Mouse (Mus musculus) gastrocnemius, postnatal 10 days (tissue): ENCODE results near the gene D430019H16Rik. TPM values are rescaled to one million over a fixed set of nuclear protein-coding genes. Genes with fewer than 3 reads are reported as not detected.
A peak's percentile ranks its signal among the peaks of the same experiment; 100 is the strongest.

ENCODE experiments used
- DNase-seq: peaks from one replicate; pipeline ENCODE4 v3.0.0; 2021; ENCODE audit warnings: mixed read lengths
- long read RNA-seq, 2 experiments: library from polyadenylated mRNA; stranded (forward); transcript quantifications; one replicate each; pipeline ENCODE4 v2.0.0; 2021
- total RNA-seq, 2 experiments: library from RNA; stranded (reverse); gene quantifications; 2 replicates each; pipeline ENCODE4 v1.2.3; 2021

D430019H16Rik gene
- total RNA-seq: 1 to 10 TPM; 2.3 to 2.9 TPM
- long read RNA-seq, experiment 1, full-length matches to known transcripts: 1 of 1 reads
- long read RNA-seq, experiment 1, partial matches to known transcripts: 0 of 1 reads
- long read RNA-seq, experiment 1, other reads (novel, unspliced or antisense): 0 of 1 reads
- long read RNA-seq, experiment 2, partial matches to known transcripts: 0 of 1 reads
- long read RNA-seq, experiment 2, other reads (novel, unspliced or antisense): 1 of 1 reads

- DNase-seq: peak; percentile 78
Observed at GRCm38 (mm10) chr12:105453670-105454257, at the start of gene D430019H16Rik. Gene D430019H16Rik (plus strand): TSS chr12:105453856.

GRCm38 (mm10) chr12:105406008-105406407, 47.6 kb upstream of the D430019H16Rik start:
- no peak for DNase-seq

- DNase-seq: no peak
Observed at GRCm38 (mm10) chr12:105413909-105414308, 39.7 kb upstream of the D430019H16Rik start.

- DNase-seq: no peak
Observed at GRCm38 (mm10) chr12:105420476-105420875, 33.2 kb upstream of the D430019H16Rik start.

- no peak for DNase-seq
Observed at GRCm38 (mm10) chr12:105426541-105426940, 27.1 kb upstream of the D430019H16Rik start.

- peak; percentile 70 for DNase-seq
Observed at GRCm38 (mm10) chr12:105427039-105427757, 26.5 kb upstream of the D430019H16Rik start.

GRCm38 (mm10) chr12:105431872-105432271, 21.8 kb upstream of the D430019H16Rik start:
- no peak for DNase-seq

- no peak for DNase-seq
Observed at GRCm38 (mm10) chr12:105432807-105433206, 20.8 kb upstream of the D430019H16Rik start.

- no peak for DNase-seq
Observed at GRCm38 (mm10) chr12:105438259-105438658, 15.4 kb upstream of the D430019H16Rik start.

GRCm38 (mm10) chr12:105439976-105440375, 13.7 kb upstream of the D430019H16Rik start:
- DNase-seq: no peak

GRCm38 (mm10) chr12:105443569-105443968, 10.1 kb upstream of the D430019H16Rik start:
- no peak for DNase-seq

- DNase-seq: no peak
Observed at GRCm38 (mm10) chr12:105445767-105446166, 7.9 kb upstream of the D430019H16Rik start.

- no peak for DNase-seq
Observed at GRCm38 (mm10) chr12:105449239-105449638, 4.4 kb upstream of the D430019H16Rik start.

- DNase-seq: no peak
Observed at GRCm38 (mm10) chr12:105454258-105455062, 804 bp downstream of the D430019H16Rik start.

GRCm38 (mm10) chr12:105455063-105455559, 1.5 kb downstream of the D430019H16Rik start:
- DNase-seq: no peak

- DNase-seq: no peak
Observed at GRCm38 (mm10) chr12:105458791-105459190, 5.1 kb downstream of the D430019H16Rik start.

GRCm38 (mm10) chr12:105461066-105461465, 7.4 kb downstream of the D430019H16Rik start:
- no peak for DNase-seq

GRCm38 (mm10) chr12:105469026-105469425, 15.4 kb downstream of the D430019H16Rik start:
- no peak for DNase-seq

- no peak for DNase-seq
Observed at GRCm38 (mm10) chr12:105475230-105475911, 21.7 kb downstream of the D430019H16Rik start.

- DNase-seq: peak; percentile 73
Observed at GRCm38 (mm10) chr12:105476453-105476852, 22.8 kb downstream of the D430019H16Rik start.

- no peak for DNase-seq
Observed at GRCm38 (mm10) chr12:105476993-105477392, 23.3 kb downstream of the D430019H16Rik start.

GRCm38 (mm10) chr12:105483503-105483902, 29.8 kb downstream of the D430019H16Rik start:
- DNase-seq: no peak
